Mouse (Mus musculus) cerebellum, adult 9-10 months (tissue): ENCODE measurements at regions not wholly inside any gene's neighbourhood (a gene's known extent, or its start where the extent isn't known, plus 50 kb on each side); places are given as distances from the start of the nearest gene placed in this dataset.

Experiments
- DNase-seq: peaks from one replicate; pipeline ENCODE4 v3.0.0; 2022

GRCm38 (mm10) chr17:89982904-89983303 lies 72.7 kb upstream of the Gm10184 start:
- no peak for DNase-seq

- no peak for DNase-seq
These were observed 69.0 kb upstream of the Gm10184 start for GRCm38 (mm10) chr17:89979055-89979853.

DNA sequence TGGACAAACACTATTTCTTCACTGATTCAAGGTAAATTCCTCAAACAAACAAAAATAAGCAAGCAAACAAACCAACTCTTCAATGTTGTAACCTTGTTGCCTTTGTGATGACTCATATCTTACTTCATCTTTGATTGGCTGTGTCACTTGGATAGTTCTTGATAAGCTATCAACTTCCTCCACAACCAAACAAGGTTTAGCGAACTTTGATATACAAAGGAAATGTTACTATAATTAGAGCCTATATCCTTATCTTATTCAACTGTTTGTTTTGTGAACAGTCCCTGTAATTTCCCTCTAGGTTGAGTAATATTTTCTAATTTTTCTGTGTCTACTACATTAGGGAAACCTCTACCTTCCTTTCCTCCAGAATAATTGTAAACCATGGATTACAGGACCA lies 52.8 kb upstream of the Gm10184 start:
- no peak for DNase-seq

GRCm38 (mm10) chr17:89961431-89961830 lies 51.2 kb upstream of the Gm10184 start:
- DNase-seq: peak; percentile 71

GRCm38 (mm10) chr17:89960368-89960767 lies 50.1 kb upstream of the Gm10184 start:
- DNase-seq: peak; percentile 86
